Mouse (Mus musculus) liver, adult (tissue): ENCODE results near the gene Olfr435.
"Not testable (repeated sequence)": the region's sequence is repeated elsewhere in the genome, so short reads cannot be mapped to it uniquely, and the experiment has no call there.

ENCODE experiments used
- GATA4 ChIP-seq: IDR thresholded peaks from 2 replicates; pipeline ENCODE4 v1.6.1; 2014; ENCODE audit warnings: mild to moderate bottlenecking, low read length; ENCODE audit not compliant: insufficient replicate concordance

Olfr435 gene

DNA sequence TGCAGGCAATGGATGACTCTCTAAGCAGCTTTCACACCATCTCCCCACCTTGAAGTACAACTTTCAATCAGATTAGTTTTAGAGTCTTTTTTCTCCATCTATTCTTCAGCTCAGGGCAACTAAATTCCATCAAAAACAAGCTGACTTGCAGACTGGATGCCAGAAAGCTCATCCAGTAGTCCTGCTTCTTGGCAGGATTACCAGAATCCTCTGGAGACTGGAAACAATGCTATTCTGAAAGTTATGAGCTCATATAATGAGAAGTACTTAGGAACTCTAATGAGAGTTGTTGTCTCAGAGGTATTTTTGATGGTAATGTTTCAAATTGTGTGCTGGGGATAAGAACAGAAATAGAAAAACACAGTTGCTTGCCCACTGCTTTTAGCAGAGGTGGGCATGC, at the start of gene Olfr435:
TSS of gene Olfr435 (plus strand) at position 366 of the 400 bp plus-strand sequence.
- no peak for TF ChIP-seq GATA4

DNA sequence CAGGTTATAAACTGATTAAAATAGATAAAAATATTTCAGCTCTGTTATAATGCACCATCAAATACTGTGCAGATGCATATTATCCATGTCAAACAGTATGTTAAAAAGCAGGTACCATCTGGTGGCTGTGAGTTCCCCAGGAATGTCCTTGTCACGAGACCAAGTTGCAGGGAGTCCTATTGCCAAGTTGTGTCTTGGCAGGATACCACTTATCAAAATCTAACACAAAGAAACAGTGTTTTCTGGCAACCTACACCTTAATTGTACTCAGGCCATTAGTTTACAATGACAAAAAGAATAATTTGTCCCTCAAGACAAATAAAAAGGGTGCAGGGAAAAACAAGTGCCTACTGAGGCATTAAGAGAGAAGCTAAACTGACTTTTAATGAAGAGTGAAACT, 37.4 kb upstream of the Olfr435 start:
- TF ChIP-seq GATA4 = no peak

- no peak for TF ChIP-seq GATA4
These were observed 34.0 kb upstream of the Olfr435 start, which contains the start of gene Olfr437 for GRCm38 (mm10) chr6:43162982-43163381. Olfr437 (plus strand) TSS chr6:43163282.

- no peak for TF ChIP-seq GATA4
These were observed 29.7 kb upstream of the Olfr435 start for GRCm38 (mm10) chr6:43167246-43167645.

- TF ChIP-seq GATA4 = no peak
These were observed 25.1 kb upstream of the Olfr435 start, which contains the start of gene Olfr13 for GRCm38 (mm10) chr6:43171840-43172239. Olfr13 (plus strand) TSS chr6:43172140.

DNA sequence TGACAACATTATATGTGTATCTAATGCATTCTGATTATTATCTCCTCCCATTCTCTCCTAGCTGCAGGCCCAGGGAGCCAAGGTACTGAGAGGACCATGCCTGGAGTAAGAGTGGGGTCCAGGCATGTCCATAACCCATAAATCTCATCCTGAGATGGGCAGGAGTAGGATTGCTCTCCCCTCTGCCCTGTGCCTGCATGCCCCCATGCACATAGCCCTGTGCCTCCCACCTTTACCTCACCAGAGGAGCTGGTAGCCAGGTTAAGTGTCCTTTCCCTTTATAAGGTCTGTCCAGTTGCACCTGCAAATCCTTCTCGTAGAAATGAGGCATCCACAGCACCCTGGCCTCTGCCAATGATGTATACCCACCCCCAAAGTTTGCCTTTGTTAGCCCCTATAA, 18.8 kb upstream of the Olfr435 start:
- no peak for TF ChIP-seq GATA4

GRCm38 (mm10) chr6:43178584-43179501, 18.1 kb upstream of the Olfr435 start:
- TF ChIP-seq GATA4 = no peak

- TF ChIP-seq GATA4 = no peak
These were observed 6.0 kb upstream of the Olfr435 start for GRCm38 (mm10) chr6:43190986-43191385.

DNA sequence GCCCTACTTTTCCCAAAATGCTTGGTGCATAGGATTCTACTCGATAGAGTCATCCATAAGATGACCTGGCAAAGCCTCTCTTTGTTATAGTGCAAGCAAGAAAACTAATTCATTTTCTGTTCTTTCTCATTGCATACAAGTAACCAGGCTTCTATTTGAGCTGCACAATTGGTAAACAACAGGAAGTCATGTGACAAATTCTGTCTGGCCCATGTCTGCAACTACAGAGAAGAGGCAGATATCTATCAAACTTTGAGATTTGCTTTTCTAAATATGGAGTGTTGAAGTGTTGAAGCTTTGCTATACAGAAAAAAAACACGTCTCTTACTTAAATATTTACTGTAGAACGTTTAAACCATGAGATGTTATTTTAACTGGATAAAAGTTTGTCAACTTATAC, 1.1 kb downstream of the Olfr435 start:
- TF ChIP-seq GATA4 = no peak

DNA sequence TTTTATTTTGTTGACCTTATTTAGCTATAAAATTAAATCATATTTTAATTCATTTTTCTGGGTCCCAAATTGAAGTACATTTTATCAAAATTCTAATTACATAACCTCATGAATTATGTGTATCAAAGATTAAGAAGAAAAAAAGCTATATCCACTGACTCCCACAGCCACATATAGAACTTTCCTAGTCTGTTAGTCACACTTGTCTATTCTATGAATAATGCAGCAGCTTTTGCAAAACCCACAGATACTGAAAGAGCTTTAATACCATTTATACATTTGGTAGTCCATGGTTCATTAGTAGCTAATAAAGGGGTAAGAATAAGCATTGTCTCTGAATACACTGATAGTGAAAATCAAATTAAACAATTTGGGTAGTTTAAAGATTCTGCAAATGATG, 5.8 kb downstream of the Olfr435 start:
- TF ChIP-seq GATA4 = no peak

DNA sequence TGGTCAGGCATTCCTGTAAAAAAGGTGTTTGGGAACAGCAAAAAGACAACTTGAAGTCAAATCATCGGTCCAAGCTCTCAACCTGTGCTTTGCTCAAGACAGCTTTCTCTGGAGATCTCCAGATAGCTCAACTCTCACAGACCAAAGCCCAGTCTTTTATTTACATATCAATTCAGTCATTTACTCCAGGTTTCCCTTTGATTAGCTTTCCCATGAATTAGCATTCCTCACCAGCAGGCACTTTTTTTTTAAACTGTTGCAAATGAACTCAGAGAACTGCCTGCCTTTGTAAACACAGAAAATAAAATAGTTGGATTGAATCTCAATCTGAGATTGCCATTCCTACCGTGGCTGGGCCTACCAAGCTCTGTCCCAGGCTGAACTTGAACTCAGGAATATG, 8.4 kb downstream of the Olfr435 start:
- no peak for TF ChIP-seq GATA4

GRCm38 (mm10) chr6:43212873-43213272, 15.9 kb downstream of the Olfr435 start, which contains the start of gene Olfr434:
Olfr434 (plus strand) TSS chr6:43213021.
- TF ChIP-seq GATA4 = not testable (repeated sequence)

- not testable (repeated sequence) for TF ChIP-seq GATA4
These were observed 34.3 kb downstream of the Olfr435 start, which contains the start of gene Olfr47 for GRCm38 (mm10) chr6:43231255-43231654. Olfr47 (plus strand) TSS chr6:43231529.

DNA sequence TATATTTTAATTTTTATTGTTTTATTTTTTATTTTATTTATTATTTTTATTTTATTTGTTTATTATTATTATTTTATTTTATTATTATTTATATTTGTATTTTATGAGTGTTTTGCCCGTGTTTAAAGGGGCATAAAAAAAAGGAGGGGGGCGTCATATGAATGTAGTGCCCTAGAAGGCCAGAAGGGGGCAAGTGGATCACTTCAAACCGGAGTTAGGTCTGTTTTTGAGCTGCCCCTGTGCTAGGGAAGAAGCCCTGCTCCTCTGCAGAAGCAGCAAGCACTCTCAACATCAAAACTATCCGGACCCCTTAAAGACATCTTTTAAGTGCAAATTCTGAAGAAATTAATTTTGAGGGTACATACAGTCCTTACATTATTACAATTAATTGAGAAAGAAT, 45.1 kb downstream of the Olfr435 start:
- no peak for TF ChIP-seq GATA4

DNA sequence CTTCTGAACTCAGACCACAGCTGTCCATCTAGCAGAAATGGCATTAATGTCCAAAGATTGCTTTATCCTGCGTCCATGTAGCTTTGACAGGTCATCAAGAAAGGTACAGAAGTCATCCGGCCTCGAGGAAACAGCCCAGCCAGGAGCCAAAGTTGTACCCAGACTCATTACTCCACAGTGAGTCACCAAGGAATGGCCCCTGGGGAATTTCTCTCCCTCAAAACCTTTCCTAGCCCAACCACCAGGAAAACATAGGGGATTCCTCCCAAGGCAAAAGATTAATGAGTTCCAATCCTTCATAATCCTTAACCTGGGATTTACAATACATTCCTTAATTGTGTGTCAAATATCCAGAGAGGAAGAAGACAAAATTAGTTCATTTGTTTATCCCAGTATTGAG, 50.5 kb downstream of the Olfr435 start:
- no peak for TF ChIP-seq GATA4

DNA sequence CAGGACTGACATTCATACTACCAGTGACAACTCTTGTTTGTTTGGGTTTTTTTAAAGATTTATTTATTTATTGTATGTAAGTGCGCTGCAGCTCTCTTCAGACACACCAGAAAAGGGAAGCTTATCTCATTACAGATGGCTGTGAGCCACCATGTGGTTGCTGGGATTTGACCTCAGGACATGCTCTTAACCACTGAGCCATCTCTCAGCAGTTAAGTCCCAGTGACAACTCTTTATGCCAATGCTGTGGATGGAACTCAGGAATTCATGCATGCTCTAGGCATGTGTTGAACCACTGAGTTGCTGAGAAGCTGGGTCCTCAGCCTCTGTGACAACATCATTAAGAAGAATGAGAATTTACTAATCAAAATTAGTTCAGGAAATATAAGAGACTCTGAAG, 56.0 kb downstream of the Olfr435 start:
- TF ChIP-seq GATA4 = no peak
